Mouse (Mus musculus) thymus, adult 18-20 months (tissue): ENCODE measurements around the gene Ccdc88b.
"Not testable (repeated sequence)": the region's sequence is repeated elsewhere in the genome, so short reads cannot be mapped to it uniquely, and the experiment has no call there.

Source experiments
- DNase-seq, 2 experiments: peaks; one replicate each; pipeline ENCODE4 v3.0.0; 2022; ENCODE audit warnings: mixed read lengths in 2 of 2

The Ccdc88b gene

GRCm38 (mm10) chr19:6858031-6858430 lies at the start of gene Ccdc88b:
Ccdc88b (minus strand) TSS chr19:6858211.
- DNase-seq = peak; percentile 88 to 91

DNA sequence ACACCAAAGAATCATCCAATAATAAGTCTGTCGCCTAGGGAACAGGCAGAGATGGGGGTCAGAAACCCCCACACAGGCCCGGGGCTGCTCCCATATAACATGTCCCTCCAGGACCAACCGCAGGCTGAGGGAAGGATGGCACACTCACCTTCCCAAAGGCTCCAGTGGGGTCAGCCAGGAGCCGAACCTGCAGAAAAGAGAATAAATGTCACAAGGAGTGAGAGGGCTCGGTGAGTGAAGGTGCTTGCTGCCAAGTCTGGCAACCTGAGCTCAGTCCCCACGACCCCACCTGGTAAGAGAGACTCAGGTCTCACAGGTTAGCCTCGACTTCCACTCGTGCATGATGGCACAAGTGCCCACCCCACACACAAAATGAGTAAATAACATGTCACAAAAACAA lies 49.1 kb upstream of the Ccdc88b start:
- no peak for DNase-seq

DNA sequence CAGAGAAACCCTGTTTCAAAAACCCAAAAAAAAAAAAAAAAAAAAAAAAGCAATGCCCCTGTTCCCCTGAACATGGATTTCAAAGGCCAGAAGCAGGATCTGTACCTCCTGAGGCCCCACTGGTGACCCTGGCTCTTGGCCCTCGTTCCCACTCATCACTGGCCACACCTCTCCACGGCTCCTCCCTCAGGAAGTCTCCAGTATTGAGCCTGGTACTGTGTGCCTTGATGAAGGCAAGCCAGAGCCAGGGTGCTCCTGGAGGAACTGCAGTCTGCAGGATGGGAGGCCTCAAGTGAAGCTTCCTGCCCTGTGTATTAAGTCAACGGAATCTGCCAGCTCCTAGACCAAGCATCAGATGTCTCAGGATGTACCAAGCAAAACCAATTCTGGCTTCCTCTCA lies 48.2 kb upstream of the Ccdc88b start:
- DNase-seq = no peak

- no peak for DNase-seq
Observed at GRCm38 (mm10) chr19:6905498-6906159, 47.6 kb upstream of the Ccdc88b start.

- no peak for DNase-seq
Observed at GRCm38 (mm10) chr19:6904846-6905245, 46.8 kb upstream of the Ccdc88b start.

DNA sequence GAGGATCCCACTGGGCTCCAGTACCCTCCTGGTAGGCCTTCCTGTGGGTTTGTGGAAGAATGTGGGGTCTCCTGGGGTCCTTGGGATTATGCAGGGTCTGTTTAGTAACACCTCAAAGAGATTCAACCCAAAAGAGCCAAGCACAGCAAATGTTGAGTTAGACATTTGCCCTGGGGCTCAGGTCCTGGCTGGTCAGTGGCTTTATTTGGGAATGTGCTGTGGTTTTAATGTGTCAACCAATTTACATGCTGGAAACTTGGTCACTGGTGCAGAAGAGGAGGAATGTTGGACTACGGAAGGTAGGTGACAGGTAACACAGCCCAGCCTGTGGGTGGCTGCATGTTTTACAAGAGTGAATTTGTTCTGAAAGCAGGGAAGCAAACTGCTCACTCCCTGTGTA lies 45.0 kb upstream of the Ccdc88b start:
- DNase-seq = no peak

DNA sequence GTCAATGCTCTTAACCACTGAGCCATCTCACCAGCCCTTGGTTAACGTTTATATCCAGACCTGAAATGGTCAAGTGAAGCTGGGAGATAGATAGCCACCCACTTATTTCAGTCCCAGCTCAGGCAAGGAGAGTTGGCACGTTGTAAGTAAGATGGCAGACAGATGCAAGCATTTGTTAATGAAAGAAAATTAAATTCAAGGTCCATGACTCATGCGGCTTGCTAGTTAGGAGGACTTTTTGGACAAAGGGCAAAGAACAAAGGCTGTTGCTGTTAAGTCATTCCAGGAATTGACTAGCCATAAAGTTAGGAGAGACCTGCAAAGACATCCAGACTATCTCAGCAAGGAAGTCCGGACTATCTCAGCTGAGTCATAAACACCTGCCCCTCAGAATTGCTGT lies 41.6 kb upstream of the Ccdc88b start:
- DNase-seq = no peak

DNA sequence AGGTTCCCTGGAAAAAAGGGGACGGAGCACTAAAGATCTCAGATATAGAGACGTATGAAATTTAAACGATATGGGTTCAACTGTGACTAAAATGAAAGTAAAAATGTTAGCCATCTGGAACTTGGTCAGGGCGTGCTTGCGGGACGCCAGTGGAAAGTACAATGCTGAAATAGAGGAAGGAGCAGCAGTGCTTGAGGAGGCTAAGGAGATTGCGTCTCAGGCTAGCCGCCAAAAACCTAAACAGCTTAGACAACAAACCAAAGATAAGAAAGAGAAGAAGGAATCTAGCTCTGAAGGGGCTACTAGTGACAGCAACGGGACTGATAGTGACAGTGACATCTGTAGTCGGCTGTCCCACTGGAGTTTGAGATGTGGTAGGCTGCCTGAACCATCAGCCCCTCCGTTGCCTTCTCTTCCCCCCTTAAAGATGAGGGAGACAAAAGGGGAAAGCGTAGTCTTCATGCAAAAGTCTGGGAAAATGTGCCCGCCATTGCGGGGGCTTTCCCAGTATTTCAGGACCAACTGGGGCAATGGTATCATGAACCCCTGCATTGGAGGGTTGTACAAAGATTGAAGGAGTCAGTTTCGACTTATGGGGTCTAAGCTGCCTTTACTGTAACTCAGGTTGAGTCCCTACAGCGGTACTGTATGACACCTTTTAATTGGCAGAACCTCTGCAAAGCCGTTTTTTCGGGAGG lies 37.7 kb upstream of the Ccdc88b start:
- not testable (repeated sequence) for DNase-seq

- DNase-seq = no peak
Observed at GRCm38 (mm10) chr19:6893731-6894451, 35.9 kb upstream of the Ccdc88b start.

GRCm38 (mm10) chr19:6892512-6892911 lies 34.5 kb upstream of the Ccdc88b start:
- DNase-seq = no peak

GRCm38 (mm10) chr19:6877965-6878364 lies 20.0 kb upstream of the Ccdc88b start:
- DNase-seq = no peak

DNA sequence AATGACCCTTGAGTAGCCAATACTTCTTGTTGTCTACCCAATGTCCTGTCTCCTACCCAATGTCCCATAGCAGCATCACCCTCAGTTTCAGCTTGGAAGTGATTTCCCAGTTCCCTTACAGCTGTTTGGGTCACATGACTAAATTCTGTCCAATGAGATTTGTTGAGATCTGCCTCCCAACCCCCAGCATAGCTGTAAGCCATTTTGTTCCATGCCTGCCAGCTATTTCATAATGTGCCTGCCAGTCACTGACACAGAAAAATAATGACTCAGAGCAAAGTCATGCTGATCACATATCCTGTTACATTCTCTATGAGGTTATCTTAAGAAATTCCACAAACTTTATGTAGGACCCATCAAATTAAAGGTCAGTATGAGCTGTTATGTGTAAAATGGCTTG lies 18.8 kb upstream of the Ccdc88b start:
- no peak for DNase-seq

DNA sequence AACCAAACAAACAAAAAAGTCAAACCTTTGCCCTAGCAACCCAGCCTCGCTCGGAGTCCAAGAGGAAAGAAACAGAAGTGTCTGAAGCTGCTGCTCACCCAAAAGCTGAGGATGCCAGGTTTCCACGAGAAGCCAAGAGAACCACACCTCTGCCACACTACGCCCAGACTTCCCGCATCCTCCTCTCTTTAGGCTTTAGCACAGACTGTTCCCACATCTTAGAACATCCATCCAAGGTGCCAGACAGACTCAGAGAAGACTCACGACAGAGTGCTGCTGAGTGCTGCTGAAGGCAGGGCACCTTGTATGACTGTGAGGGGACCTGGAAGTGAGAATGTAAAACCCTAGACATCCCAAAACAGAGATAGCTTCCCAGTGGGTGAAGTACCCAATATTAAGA lies 17.8 kb upstream of the Ccdc88b start:
- no peak for DNase-seq

DNA sequence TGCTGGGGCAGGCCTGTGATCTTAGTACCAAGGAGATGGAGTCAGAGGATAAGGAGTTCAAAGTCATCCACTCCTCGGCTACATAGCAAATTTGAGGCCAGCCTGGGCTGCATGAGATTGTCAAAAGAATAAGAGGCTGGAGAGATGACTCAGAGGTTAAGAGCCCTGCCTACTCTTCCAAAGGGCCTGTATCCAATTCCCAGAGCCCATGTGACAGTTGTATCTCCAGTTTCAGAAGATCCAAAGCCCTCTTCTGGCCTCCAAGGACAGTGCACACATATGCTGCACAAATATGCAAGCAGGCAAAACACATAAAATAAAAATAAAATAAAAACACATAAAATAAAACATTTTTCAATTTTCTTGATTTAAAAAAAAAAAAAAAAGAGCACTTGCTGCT lies 16.2 kb upstream of the Ccdc88b start:
- DNase-seq = no peak

DNA sequence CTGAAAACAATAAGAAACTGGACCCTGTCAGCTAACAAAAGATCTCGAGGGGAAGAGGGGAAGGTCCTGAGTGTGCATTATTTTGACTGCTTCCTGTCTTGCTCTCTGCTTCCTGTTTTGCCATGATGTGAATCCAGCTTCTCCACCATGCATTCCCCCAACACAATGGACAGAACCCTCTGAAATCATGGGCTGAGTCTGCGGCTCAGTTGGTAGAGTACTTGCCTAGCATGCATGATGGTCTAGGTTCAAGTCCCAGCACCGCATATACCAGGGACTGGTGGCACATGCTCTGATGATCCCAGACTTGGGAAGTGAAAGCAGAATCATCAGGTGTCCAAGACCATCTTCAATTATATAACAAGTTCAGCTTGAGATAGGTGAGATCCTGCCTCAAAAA lies 14.7 kb upstream of the Ccdc88b start:
- DNase-seq = no peak

- peak; percentile 62 to 70 for DNase-seq
Observed at GRCm38 (mm10) chr19:6871574-6872271, 13.7 kb upstream of the Ccdc88b start.

DNA sequence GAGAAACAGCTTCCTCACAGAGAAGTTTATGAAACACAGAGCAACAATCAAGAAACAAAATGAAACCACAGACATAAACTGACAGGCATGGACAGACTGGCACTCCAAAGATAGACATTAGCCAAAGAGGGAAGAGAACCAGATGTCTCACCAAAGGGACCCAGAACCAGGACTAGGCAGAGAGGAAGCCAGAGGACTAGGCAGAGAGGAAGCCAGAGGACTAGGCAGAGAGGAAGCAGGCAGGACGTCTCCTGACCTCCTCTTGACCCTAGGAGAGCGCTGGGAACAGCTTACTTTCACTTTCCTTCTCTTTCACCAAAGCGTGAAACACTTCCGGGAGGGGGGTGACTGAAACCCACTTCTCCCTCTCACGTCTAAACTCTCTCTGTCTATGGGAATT lies 11.3 kb upstream of the Ccdc88b start:
- DNase-seq = peak; percentile 42 to 63

DNA sequence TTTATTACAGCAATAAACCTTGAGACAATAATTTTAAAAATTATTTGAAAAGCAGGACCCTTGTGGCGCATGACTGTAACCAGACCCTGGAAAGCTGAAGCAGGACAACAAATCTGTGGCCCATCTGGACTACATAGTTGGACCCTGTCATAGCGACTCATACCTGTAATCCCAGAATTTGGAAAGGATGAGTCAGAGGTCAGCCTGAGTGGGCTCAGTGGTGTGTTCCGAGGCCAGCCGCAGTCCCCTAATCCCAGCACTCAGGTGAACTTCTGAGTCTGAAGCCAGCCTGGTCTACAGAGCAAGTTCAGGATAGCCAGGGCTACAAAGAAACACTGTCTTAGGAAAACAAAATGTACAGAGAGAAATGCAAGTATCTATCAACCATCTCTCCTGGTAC lies 3.4 kb upstream of the Ccdc88b start:
- no peak for DNase-seq

GRCm38 (mm10) chr19:6860706-6861105 lies 2.7 kb upstream of the Ccdc88b start:
- no peak for DNase-seq

- no peak for DNase-seq
Observed at GRCm38 (mm10) chr19:6859971-6860370, 2.0 kb upstream of the Ccdc88b start.

DNA sequence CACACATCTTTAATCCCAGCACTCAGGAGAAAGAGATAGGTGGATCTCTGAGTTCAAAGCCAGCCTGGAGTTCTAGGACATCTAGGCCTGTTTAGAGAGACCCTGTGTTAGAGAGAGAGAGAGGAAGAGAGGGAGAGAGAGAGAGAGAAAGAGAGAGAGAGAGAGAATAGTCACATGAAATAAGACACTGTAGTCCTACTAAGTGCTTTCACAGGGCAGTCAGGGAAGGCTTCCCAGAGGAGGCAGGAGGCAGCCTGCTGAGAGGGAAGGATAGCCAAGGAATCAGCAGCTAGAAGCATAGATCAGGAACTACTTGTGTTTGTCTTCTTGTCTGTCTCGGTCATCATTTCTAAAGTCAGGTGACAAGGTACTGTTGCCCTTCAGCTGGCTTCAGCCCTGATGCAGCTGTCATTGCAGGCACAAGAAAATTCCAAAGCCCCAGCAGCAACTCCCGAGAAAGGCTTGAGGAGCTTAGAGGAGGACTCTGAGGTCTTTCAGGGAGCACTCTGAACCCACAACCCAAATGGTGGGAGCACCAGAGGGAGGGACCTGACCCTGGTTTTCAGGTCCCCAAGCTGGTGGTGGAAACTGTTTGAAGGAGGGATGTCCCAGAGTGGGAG lies 1.1 kb upstream of the Ccdc88b start:
- DNase-seq = no peak

- no peak for DNase-seq
Observed at GRCm38 (mm10) chr19:6857391-6858005, 513 bp downstream of the Ccdc88b start.

DNA sequence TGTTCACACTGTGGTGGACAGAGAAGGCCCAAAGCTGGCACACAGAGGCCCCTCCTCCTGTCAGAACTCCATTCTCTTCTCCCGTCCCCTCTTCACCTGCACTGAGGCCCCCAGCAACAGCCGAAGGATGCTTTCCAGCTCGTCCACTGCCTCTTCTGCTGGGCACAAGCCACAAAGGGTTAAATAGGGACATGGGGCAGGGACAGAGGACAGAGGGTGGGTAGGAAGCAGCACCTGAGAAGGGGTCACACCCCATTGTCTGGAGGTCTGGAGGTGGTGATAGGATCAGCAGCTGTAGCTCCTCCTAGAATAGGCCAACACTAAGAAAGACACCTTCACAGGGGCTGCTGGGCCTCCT lies 1.0 kb downstream of the Ccdc88b start:
- DNase-seq = no peak
